Mouse (Mus musculus) mesoderm, embryonic 11.5 days (tissue): ENCODE results near the gene Ddx47.

ENCODE experiments used
- DNase-seq: peaks from one replicate; pipeline ENCODE4 v3.0.0-alpha.2; 2012; ENCODE audit warnings: low read depth, low spot score

The Ddx47 gene

DNA sequence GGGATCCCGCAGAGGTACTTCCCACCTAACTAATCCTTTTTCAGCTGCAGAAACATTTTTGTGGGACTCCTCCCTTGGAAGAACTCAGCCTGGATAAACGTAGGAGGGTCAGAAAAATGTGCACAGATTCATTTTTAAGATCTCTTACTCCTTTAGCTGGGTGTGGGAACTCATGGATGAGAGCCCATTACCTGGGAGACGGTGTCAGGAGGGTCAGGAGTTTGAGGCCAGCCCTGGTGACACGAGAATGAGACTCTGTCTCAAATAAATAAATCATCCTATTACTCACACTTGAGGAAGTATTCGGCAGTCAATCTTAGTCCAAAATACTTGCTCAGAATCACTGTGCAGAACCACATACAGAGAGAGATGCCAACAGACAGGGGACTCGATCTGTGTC lies 58.4 kb downstream of the Ddx47 start:
- DNase-seq = no peak

DNA sequence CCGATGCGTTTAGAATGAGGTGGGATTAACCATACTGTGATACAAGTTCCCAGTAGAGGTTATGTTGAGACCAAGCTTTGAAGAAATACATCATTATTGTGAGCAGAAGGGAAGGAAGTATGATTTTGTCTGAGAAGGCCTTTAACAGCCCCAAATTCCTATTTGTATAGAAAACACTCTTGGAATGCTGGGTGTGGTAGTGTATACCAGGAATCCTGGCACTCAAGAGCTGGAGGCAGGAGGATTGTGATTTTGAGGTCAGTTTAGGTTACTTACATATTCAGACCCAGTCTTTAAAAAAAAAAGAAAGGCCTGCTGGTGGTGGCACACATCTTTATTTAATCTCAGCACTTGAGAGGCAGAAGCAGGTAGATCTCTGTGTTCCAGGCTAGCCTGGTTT lies 58.9 kb downstream of the Ddx47 start:
- DNase-seq = no peak
